Mouse (Mus musculus) hindbrain, embryonic 11.5 days (tissue): ENCODE measurements around the gene Gbf1. TPM values are rescaled to one million over a fixed set of nuclear protein-coding genes. Genes with fewer than 3 reads are reported as not detected.

Source experiments
- ATAC-seq: fragments of 200-750 bp; cut with Nextera tagmentation; 2 replicates; pipeline ENCODE4 v1.8.0; 2017; ENCODE audit warnings: mild to moderate bottlenecking, moderate TSS enrichment, moderate library complexity; ENCODE audit not compliant: low FRiP score
- DNase-seq: peaks from one replicate; pipeline ENCODE4 v3.0.0-alpha.2; 2015; ENCODE audit warnings: low spot score
- H3K27ac ChIP-seq: fragments of 300-500 bp; sonication (generic); 2 replicates; pipeline ENCODE4 v1.5.1; 2014; ENCODE audit warnings: mild to moderate bottlenecking, low read depth, low read length
- H3K27me3 ChIP-seq: fragments of 300-500 bp; sonication (generic); 2 replicates; pipeline ENCODE4 v1.6.1; 2014; ENCODE audit warnings: mild to moderate bottlenecking, low read length, moderate library complexity, mixed read lengths; ENCODE audit not compliant: control insufficient read depth, insufficient read depth
- H3K36me3 ChIP-seq: fragments of 300-500 bp; sonication (generic); 2 replicates; pipeline ENCODE4 v1.6.1; 2014; ENCODE audit warnings: mild to moderate bottlenecking, low read length, moderate library complexity, mixed read lengths; ENCODE audit not compliant: control insufficient read depth, insufficient read depth
- H3K4me1 ChIP-seq: fragments of 300-500 bp; sonication (generic); replicated peaks from 2 replicates; pipeline ENCODE4 v1.6.1; 2014; ENCODE audit warnings: low read length, mixed read lengths; ENCODE audit not compliant: control insufficient read depth, insufficient read depth
- H3K4me2 ChIP-seq: fragments of 300-500 bp; sonication (generic); replicated peaks from 2 replicates; pipeline ENCODE4 v1.6.1; 2014; ENCODE audit warnings: mild to moderate bottlenecking, low read depth, low read length
- H3K4me3 ChIP-seq: fragments of 300-500 bp; sonication (generic); 2 replicates; pipeline ENCODE4 v1.5.1; 2014; ENCODE audit warnings: low read depth, low read length
- H3K9ac ChIP-seq: fragments of 300-500 bp; sonication (generic); 2 replicates; pipeline ENCODE4 v1.6.1; 2014; ENCODE audit warnings: low read depth, low read length
- H3K9me3 ChIP-seq: fragments of 300-500 bp; sonication (generic); 2 replicates; pipeline ENCODE4 v1.6.1; 2016; ENCODE audit warnings: low read length; ENCODE audit not compliant: control insufficient read depth
- WGBS: fragments of 180-500 bp; shearing (Covaris S2); extraction: QIAGEN DNeasy Blood & Tissue Kit; methylation state at CpG from one replicate; pipeline ENCODE4 v1.1.7; 2014; 5-methylcytosine and 5-hydroxymethylcytosine counted together
- polyA plus RNA-seq: library from polyadenylated mRNA; unstranded; fragments of >200 nt; fragmentation: Nextera tagmentation; extraction: Ambion mirVana; gene quantifications from 2 replicates; pipeline ENCODE4 v1.2.1, GENCODE M21; 2014

The Gbf1 gene
- polyA plus RNA-seq, 1 experiment from 2014 or later: 63.0 TPM

DNA sequence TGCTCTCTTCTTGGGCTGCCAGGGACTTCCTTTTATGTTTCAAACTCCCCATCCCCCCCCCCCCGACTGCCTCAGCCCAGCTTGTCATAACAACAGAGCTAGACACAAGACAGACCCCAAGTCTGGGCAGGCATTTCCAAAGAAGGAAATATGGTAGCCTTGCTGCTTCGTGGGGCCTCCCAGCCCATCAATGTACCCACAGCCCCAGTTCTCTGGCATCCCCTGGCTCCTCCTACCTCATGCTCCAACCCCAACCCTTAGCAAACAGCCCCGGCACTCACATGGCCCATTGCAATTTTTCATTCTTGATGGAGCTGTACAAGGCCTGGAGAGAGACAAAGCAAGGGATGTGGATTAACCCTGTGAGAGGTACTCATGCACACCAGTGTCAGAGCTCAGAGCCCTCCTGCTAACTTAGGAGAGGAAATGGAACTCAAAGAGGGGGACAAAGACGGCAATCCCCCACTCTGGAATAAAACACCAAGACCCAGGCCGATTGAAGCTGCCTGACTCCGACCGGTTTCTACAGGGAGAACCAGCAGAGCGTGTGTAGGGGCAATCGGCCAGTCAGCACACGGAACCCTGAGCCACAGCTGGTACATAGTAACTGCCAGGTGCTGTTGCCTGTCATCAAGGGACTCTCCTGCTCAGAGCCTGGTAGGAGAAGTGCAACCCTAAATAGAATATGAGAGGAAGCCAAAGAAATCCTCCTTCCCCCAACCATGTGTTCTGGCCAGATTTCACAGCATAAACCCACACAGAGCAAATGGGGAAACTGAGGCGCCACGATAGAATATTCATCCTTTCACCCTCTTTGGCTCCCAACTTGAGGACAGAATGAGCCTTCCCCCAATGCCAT, 163.7 kb downstream of the Gbf1 start:
- Histone ChIP-seq H3K4me2 (no peak overlapping the region), H3K9me3 (no peaks in the 10 kb centered on the region), H3K36me3 (no peaks in the 10 kb centered on the region), H3K27me3 (peaks cover 75% of the 10 kb centered on the region), H3K4me3 (no peak overlapping the region), H3K4me1 (peaks cover 7% of the 10 kb centered on the region), H3K27ac (no peak overlapping the region), H3K9ac (no peak overlapping the region)
- ATAC-seq: no peak
- DNase-seq: no peak
- 60% methylated on average over 12 of the region's 12 CpGs for WGBS

GRCm38 (mm10) chr19:46316846-46317545, 164.7 kb downstream of the Gbf1 start:
- no peaks in the 10 kb centered on the region for H3K36me3 ChIP-seq
- no peak for ATAC-seq
- H3K4me2 ChIP-seq: peak overlapping the region; percentile 58
- H3K9ac ChIP-seq: peak overlapping the region; percentile 47; the same call in 1 of the 2 replicates
- H3K27me3 ChIP-seq: peaks cover 75% of the 10 kb centered on the region
- H3K27ac ChIP-seq: no peak overlapping the region
- H3K4me1 ChIP-seq: peaks cover 15% of the 10 kb centered on the region
- no peaks in the 10 kb centered on the region for H3K9me3 ChIP-seq
- 40% methylated on average over 15 of the region's 15 CpGs for WGBS
- peak overlapping the region; percentile 38 for H3K4me3 ChIP-seq
- DNase-seq: no peak

DNA sequence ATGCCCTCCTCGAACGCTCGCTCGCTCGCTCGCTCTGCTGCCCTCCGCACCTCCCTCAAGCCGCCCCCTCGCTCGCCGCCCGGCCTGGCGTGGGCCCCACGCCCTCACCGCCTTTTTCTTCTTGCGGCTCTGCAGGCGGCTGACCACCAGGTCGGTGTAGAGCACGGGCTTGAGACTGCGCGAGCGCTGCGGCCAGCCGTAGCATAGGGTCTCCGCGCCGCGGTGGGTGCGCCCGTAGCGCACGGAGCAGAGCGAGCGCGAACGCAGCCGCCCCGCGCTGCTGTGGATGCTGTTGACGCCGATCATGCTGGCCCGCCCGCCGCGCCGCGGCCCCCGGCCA, 165.2 kb downstream of the Gbf1 start:
- H3K4me2 ChIP-seq: peak overlapping the region; percentile 58
- ATAC-seq (no peak), DNase-seq (peak; percentile 41)
- WGBS: 2% methylated on average over 29 of the region's 48 CpGs
- peak overlapping the region; percentile 47 for H3K9ac ChIP-seq
- H3K4me1 ChIP-seq: peaks cover 20% of the 10 kb centered on the region
- H3K4me3 ChIP-seq: peak overlapping the region; percentile 38
- no peaks in the 10 kb centered on the region for H3K9me3 ChIP-seq
- peaks cover 75% of the 10 kb centered on the region for H3K27me3 ChIP-seq
- no peaks in the 10 kb centered on the region for H3K36me3 ChIP-seq
- 0 out of 2 replicates have a peak overlapping the region, but pooled peaks have one; percentile 10 for H3K27ac ChIP-seq

DNA sequence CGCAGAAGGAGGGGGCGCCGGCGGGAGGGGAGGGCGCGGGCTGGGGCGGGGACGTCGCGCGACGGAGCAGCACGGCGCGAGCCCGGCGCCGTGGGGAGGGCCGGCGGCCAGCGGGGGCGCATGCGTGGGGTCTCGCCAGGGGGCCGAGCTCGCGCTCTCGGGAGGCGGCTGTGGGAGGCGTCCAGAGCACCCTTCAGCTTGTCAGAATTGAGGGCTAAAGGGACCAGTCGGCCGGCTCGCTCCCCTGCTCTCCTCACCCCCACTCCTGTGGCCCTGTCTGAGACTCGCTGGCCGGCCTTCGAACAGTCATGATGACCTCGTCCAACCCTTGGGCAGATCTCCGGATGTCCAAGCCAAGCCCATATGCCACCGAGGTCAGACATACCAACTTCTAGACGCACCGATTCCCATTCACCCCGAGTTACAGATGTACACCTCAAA, 165.7 kb downstream of the Gbf1 start:
- 5% methylated on average over 18 of the region's 42 CpGs for WGBS
- H3K4me2 ChIP-seq: peak overlapping the region; percentile 58
- peaks cover 20% of the 10 kb centered on the region for H3K4me1 ChIP-seq
- ATAC-seq: no peak
- no peaks in the 10 kb centered on the region for H3K36me3 ChIP-seq
- no peak overlapping the region for H3K27ac ChIP-seq
- H3K4me3 ChIP-seq: peak overlapping the region; percentile 38
- peak; percentile 33 for DNase-seq
- no peaks in the 10 kb centered on the region for H3K9me3 ChIP-seq
- H3K27me3 ChIP-seq: peaks cover 77% of the 10 kb centered on the region
- H3K9ac ChIP-seq: peak overlapping the region; percentile 47; the same call in 1 of the 2 replicates

DNA sequence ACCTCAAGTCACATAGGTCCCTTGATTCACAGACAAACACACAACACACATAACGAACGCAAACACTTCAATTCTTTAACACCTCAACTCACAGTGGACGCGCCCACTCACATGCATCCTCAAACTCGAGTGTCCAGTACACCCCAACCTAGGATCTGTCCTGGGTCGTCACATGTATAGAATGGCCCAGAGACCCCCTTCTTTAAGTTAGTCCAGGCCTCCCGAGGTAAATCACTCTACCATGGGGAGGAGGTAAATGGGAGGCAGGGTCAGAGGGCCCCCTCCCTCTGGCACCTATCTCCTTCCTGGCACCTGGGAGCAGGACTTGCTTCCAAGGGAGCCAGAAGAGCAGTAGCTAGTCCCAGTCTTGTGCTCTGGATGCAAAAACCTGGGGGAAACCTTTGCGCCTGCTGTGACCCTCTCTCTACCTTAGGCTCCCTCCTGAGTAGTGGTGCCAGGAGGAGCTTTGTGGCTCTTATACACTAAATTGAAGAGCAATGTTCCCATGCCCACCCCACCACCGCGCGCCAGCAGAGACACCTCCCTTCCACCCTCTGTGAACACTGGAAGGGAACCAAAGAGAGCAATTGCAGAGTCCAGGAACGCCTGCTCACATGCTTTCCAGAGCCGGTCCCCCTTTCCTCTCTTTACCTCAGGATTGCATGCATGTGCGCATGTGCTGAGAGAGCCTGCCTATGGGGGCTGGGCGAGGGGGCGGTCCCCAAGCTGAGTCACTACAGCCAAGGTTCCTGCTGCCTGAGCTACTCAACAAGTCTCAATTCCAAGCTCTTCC, 166.5 kb downstream of the Gbf1 start:
- ATAC-seq: no peak
- peaks cover 20% of the 10 kb centered on the region for H3K4me1 ChIP-seq
- peaks cover 78% of the 10 kb centered on the region for H3K27me3 ChIP-seq
- H3K9me3 ChIP-seq: no peaks in the 10 kb centered on the region
- H3K4me3 ChIP-seq: no peak overlapping the region
- no peak overlapping the region for H3K9ac ChIP-seq
- no peaks in the 10 kb centered on the region for H3K36me3 ChIP-seq
- DNase-seq: peak; percentile 68
- 12% methylated on average over 16 of the region's 16 CpGs for WGBS
- no peak overlapping the region for H3K4me2 ChIP-seq
- peak overlapping the region; percentile 17; the same call in 1 of the 2 replicates for H3K27ac ChIP-seq

DNA sequence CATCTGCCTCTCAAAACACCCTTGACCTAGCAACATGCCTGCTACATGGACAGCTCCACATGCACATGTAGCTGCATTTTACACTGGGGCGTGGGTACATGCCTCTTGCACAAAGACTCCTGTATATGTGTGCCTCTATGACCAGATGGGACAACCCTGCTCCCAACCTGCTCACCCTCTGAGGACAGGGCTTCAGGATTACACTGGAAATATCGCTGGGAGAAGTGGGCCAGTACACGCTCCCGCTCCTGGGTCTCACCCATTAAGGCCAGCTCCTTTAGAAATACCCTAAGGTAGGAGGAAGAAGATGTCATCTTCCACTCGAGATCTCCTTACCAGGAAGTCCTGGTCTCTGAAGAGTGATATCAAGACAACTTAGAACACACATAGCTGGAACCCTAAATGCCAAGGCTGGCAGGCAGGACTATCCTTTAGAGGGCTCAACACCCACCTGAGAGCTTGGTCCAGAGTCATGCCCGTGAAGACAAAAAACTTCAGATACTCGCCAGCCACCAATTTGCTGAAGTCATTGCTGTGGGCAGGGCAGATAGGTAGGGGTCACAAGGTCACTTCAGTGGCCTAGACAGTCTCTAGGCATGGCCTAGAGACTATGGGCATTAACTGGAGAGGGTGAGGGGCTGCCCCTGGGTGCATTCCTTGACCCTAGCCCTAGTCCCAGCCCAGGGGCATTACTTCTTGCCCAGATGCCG, 167.9 kb downstream of the Gbf1 start:
- WGBS: 83% methylated on average over 8 of the region's 8 CpGs
- H3K4me2 ChIP-seq: no peak overlapping the region
- H3K9me3 ChIP-seq: no peaks in the 10 kb centered on the region
- H3K4me1 ChIP-seq: peaks cover 20% of the 10 kb centered on the region
- DNase-seq (no peak), ATAC-seq (no peak)
- H3K9ac ChIP-seq: no peak overlapping the region
- no peak overlapping the region for H3K27ac ChIP-seq
- H3K4me3 ChIP-seq: no peak overlapping the region
- H3K36me3 ChIP-seq: no peaks in the 10 kb centered on the region
- peaks cover 72% of the 10 kb centered on the region for H3K27me3 ChIP-seq

GRCm38 (mm10) chr19:46321101-46321943, 169.0 kb downstream of the Gbf1 start:
- Histone ChIP-seq H3K27ac (peak overlapping the region; percentile 49), H3K9ac (0 out of 2 replicates have a peak overlapping the region, but pooled peaks have one; percentile 23), H3K27me3 (peaks cover 68% of the 10 kb centered on the region), H3K4me3 (no peak overlapping the region), H3K4me2 (peak overlapping the region; percentile 22), H3K9me3 (no peaks in the 10 kb centered on the region), H3K36me3 (no peaks in the 10 kb centered on the region), H3K4me1 (peaks cover 23% of the 10 kb centered on the region)
- DNase-seq: peak; percentile 85
- peak; percentile 82 for ATAC-seq
- 27% methylated on average over 6 of the region's 6 CpGs for WGBS
